Mouse (Mus musculus) limb, embryonic 10.5 days (tissue): ENCODE data around the gene Plbd2. TPM values are rescaled to one million over a fixed set of nuclear protein-coding genes. Genes with fewer than 3 reads are reported as not detected.

ENCODE experiments used
- DNase-seq: peaks from one replicate; pipeline ENCODE4 v3.0.0-alpha.2; 2017; ENCODE audit warnings: low spot score
- H3K27ac ChIP-seq: fragments of 300-500 bp; sonication (generic); 2 replicates; pipeline ENCODE4 v1.5.1; 2016; ENCODE audit warnings: mild to moderate bottlenecking
- H3K27me3 ChIP-seq: fragments of 300-500 bp; sonication (generic); 2 replicates; pipeline ENCODE4 v1.6.1; 2016; ENCODE audit warnings: low read depth, mild to moderate bottlenecking; ENCODE audit not compliant: poor library complexity, severe bottlenecking
- H3K36me3 ChIP-seq: fragments of 300-500 bp; sonication (generic); 2 replicates; pipeline ENCODE4 v1.6.1; 2016; ENCODE audit warnings: mild to moderate bottlenecking, moderate library complexity
- H3K4me1 ChIP-seq: fragments of 300-500 bp; sonication (generic); 2 replicates; pipeline ENCODE4 v1.6.1; 2016
- H3K4me3 ChIP-seq: fragments of 300-500 bp; sonication (generic); 2 replicates; pipeline ENCODE4 v1.5.1; 2016; ENCODE audit warnings: mild to moderate bottlenecking, moderate library complexity
- H3K9me3 ChIP-seq: fragments of 300-500 bp; sonication (generic); replicated peaks from 2 replicates; pipeline ENCODE4 v1.6.1; 2016; ENCODE audit warnings: mild to moderate bottlenecking
- WGBS: fragments of 180-500 bp; shearing (Covaris S2); methylation state at CpG from one replicate; pipeline ENCODE4 v1.1.7; 2016; 5-methylcytosine and 5-hydroxymethylcytosine counted together
- polyA plus RNA-seq: library from polyadenylated mRNA; unstranded; fragments of >200 nt; fragmentation: Nextera tagmentation; extraction: Ambion mirVana; gene quantifications from 2 replicates; pipeline ENCODE4 v1.2.1, GENCODE M21; 2016

The Plbd2 gene
- polyA plus RNA-seq, 1 experiment from 2014 or later: 43.1 TPM

- 96% methylated on average over 2 of the region's 2 CpGs for WGBS
Measured at GRCm38 (mm10) chr5:120524736-120525135, 21.3 kb upstream of the Plbd2 start.

DNA sequence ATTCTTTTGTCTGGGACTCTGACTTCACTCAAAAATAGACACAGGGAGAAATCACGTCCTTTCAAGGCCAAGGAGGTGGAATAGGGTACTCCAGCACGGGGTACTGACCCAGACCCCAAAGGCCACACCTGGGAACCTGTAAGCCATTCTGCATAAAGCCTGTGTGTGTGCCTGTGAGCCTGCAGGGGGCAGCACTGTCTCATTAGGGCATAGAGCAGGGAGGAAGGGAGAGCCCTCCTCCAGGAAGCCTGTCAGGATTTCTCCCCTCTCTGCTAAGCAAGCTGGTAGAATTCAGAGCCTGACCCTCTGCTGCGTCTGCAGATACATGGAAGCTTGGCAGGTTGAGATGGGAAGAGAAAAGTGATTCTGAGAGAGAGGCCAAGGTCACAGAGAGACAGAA is 19.2 kb upstream of the Plbd2 start:
- no peak for DNase-seq
- H3K27ac ChIP-seq: no peak overlapping the region
- H3K4me3 ChIP-seq: no peak overlapping the region
- peaks cover 14% of the 10 kb centered on the region for H3K4me1 ChIP-seq
- no peaks in the 10 kb centered on the region for H3K27me3 ChIP-seq
- H3K36me3 ChIP-seq: no peaks in the 10 kb centered on the region
- H3K9me3 ChIP-seq: no peaks in the 10 kb centered on the region
- 74% methylated on average over 3 of the region's 3 CpGs for WGBS

More at GRCm38 (mm10) chr5:120524736-120525135, 21.3 kb upstream of the Plbd2 start:
- no peak for DNase-seq
- peaks cover 14% of the 10 kb centered on the region for H3K4me1 ChIP-seq
- H3K9me3 ChIP-seq: no peaks in the 10 kb centered on the region
- no peak overlapping the region for H3K4me3 ChIP-seq
- H3K27me3 ChIP-seq: no peaks in the 10 kb centered on the region
- H3K27ac ChIP-seq: no peak overlapping the region
- H3K36me3 ChIP-seq: 0 out of 2 replicates have a peak, but pooled peaks cover 2% of the 10 kb centered on the region

GRCm38 (mm10) chr5:120517552-120517951 is 14.1 kb upstream of the Plbd2 start:
- Histone ChIP-seq H3K4me1 (peaks cover 31% of the 10 kb centered on the region), H3K36me3 (no peaks in the 10 kb centered on the region), H3K9me3 (no peaks in the 10 kb centered on the region), H3K4me3 (no peak overlapping the region), H3K27ac (no peak overlapping the region), H3K27me3 (peaks cover 10% of the 10 kb centered on the region)
- 58% methylated on average over 9 of the region's 9 CpGs for WGBS
- DNase-seq: no peak

- Histone ChIP-seq H3K27ac (no peak overlapping the region), H3K4me3 (no peak overlapping the region), H3K27me3 (peaks cover 22% of the 10 kb centered on the region), H3K36me3 (no peaks in the 10 kb centered on the region), H3K9me3 (no peaks in the 10 kb centered on the region), H3K4me1 (peaks cover 35% of the 10 kb centered on the region)
- DNase-seq: no peak
- WGBS: 39% methylated on average over 15 of the region's 15 CpGs
Measured at GRCm38 (mm10) chr5:120516221-120516984, 13.0 kb upstream of the Plbd2 start.

DNA sequence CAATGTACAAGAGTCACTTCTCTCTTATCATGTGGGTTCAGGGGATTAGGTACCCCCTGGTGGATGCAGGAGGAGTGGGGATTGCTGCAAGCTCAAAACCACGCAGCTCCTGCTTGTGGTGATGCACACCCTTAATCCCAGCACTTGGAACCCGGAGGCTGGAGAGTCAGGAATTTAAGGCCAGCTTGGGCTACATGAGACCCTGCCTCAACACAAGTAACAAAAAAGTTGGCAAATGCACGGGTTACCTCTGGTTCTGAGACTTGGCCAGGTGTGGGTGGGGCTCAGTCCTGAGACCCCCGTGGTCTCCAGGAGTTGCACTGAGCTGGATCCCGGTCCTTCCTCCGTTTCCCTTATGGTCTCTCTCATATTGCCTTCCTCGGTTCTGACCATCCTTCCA is 12.0 kb upstream of the Plbd2 start:
- no peaks in the 10 kb centered on the region for H3K9me3 ChIP-seq
- H3K27ac ChIP-seq: no peak overlapping the region
- no peak overlapping the region for H3K4me3 ChIP-seq
- no peak for DNase-seq
- WGBS: 75% methylated on average over 7 of the region's 7 CpGs
- no peaks in the 10 kb centered on the region for H3K36me3 ChIP-seq
- peaks cover 23% of the 10 kb centered on the region for H3K27me3 ChIP-seq
- H3K4me1 ChIP-seq: peaks cover 45% of the 10 kb centered on the region

- no peak for DNase-seq
Measured at GRCm38 (mm10) chr5:120514754-120515153, 11.3 kb upstream of the Plbd2 start.

GRCm38 (mm10) chr5:120514031-120514677 is 10.7 kb upstream of the Plbd2 start:
- no peak for DNase-seq
- H3K9me3 ChIP-seq: no peaks in the 10 kb centered on the region
- H3K27me3 ChIP-seq: peaks cover 23% of the 10 kb centered on the region
- H3K4me1 ChIP-seq: peaks cover 49% of the 10 kb centered on the region
- 89% methylated on average over 9 of the region's 9 CpGs for WGBS
- H3K4me3 ChIP-seq: no peak overlapping the region
- no peak overlapping the region for H3K27ac ChIP-seq
- H3K36me3 ChIP-seq: no peaks in the 10 kb centered on the region

More at GRCm38 (mm10) chr5:120514754-120515153, 11.3 kb upstream of the Plbd2 start:
- Histone ChIP-seq H3K9me3 (no peaks in the 10 kb centered on the region), H3K36me3 (no peaks in the 10 kb centered on the region), H3K4me3 (no peak overlapping the region), H3K27me3 (peaks cover 23% of the 10 kb centered on the region), H3K4me1 (peaks cover 49% of the 10 kb centered on the region), H3K27ac (no peak overlapping the region)
- 51% methylated on average over 4 of the region's 4 CpGs for WGBS

- H3K4me3 ChIP-seq: no peak overlapping the region
- H3K4me1 ChIP-seq: peaks cover 49% of the 10 kb centered on the region
- peaks cover 23% of the 10 kb centered on the region for H3K27me3 ChIP-seq
- H3K36me3 ChIP-seq: no peaks in the 10 kb centered on the region
- 0 out of 2 replicates have a peak overlapping the region, but pooled peaks have one; percentile 25 for H3K27ac ChIP-seq
- no peak for DNase-seq
- 40% methylated on average over 15 of the region's 15 CpGs for WGBS
- no peaks in the 10 kb centered on the region for H3K9me3 ChIP-seq
Measured at GRCm38 (mm10) chr5:120512911-120513555, 9.6 kb upstream of the Plbd2 start.

- no peak for DNase-seq
- Histone ChIP-seq H3K27ac (peak overlapping the region; percentile 69; the same call in 1 of the 2 replicates), H3K4me1 (peaks cover 47% of the 10 kb centered on the region), H3K9me3 (no peaks in the 10 kb centered on the region), H3K36me3 (no peaks in the 10 kb centered on the region), H3K27me3 (peaks cover 23% of the 10 kb centered on the region), H3K4me3 (peak overlapping the region; percentile 60)
- 34% methylated on average over 14 of the region's 14 CpGs for WGBS
Measured at GRCm38 (mm10) chr5:120511643-120512220, 8.3 kb upstream of the Plbd2 start.

DNA sequence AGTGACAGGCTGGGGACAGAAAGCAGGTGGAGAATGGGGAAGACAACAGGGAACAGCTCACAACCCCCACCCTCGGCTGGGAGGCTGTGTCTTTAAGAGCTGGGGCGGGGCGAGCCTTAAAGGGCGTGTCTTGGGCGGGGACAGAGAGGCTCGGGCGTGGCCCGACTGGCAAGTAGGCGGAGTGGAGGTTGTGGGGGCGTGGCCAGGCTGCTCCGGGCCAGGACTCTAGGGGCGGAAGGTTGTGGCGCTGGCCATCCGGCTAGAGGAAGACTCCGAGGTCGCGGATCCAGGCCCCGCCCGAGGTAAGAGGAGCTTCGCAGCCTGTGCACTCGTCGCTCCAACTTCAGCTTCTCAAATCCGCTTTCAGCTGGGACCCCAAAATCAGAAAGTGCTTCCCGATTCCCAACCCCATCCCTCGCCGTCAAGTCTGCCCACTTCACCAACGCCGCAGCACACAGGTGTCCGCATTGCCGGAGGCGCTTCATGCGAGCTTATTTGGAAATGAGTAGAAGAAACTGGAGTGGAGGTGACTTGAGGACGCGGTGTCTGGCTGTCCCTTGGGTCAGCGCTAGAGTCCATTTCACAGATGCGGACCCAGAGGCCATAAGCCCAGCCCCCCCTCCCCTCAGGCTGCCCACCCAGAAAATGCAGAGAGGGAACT is 7.7 kb upstream of the Plbd2 start, which contains the start of gene Slc8b1:
Gene Slc8b1 (plus strand): TSS at position 187 of the 661 bp plus-strand sequence.
- peak; percentile 96 for DNase-seq
- Histone ChIP-seq H3K4me1 (peaks cover 41% of the 10 kb centered on the region), H3K27me3 (peaks cover 23% of the 10 kb centered on the region), H3K27ac (peak within 1 kb of the TSS; percentile 69), H3K36me3 (no peaks in the 10 kb centered on the region), H3K9me3 (no peaks in the 10 kb centered on the region), H3K4me3 (peak within 1 kb of the TSS; percentile 60)
- 1% methylated on average over 36 of the region's 36 CpGs for WGBS

- DNase-seq: no peak
- H3K27me3 ChIP-seq: peaks cover 15% of the 10 kb centered on the region
- H3K4me1 ChIP-seq: peaks cover 38% of the 10 kb centered on the region
- H3K27ac ChIP-seq: no peak overlapping the region
- no peak overlapping the region for H3K4me3 ChIP-seq
- no peaks in the 10 kb centered on the region for H3K36me3 ChIP-seq
- WGBS: 62% methylated on average over 4 of the region's 4 CpGs
- H3K9me3 ChIP-seq: no peaks in the 10 kb centered on the region
Measured at GRCm38 (mm10) chr5:120507311-120507710, 3.9 kb upstream of the Plbd2 start.

DNA sequence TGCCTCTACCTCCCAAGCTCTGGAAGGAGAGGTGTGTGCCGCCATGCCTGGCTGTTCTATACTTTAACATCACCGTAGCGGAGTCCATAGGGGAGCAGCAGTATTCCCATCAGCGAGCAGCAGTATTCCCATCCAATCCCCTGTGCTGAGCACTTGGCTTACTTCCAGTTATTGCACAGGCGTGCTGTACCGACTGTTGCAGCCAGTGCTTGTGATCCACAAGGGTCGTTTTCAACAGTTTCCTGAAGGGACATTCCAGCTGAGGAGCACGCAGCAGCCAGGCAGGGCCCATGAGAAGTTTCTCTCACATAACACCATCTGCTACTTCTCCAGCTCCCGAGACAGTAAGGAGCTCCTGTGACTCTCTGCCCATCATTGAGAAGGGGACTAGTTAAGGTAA is 3.1 kb upstream of the Plbd2 start:
- DNase-seq: no peak
- Histone ChIP-seq H3K27me3 (peaks cover 8% of the 10 kb centered on the region), H3K4me1 (peaks cover 42% of the 10 kb centered on the region), H3K27ac (no peak overlapping the region), H3K36me3 (no peaks in the 10 kb centered on the region), H3K9me3 (no peaks in the 10 kb centered on the region), H3K4me3 (no peak overlapping the region)
- 75% methylated on average over 9 of the region's 9 CpGs for WGBS
